Mouse (Mus musculus): ENCODE results near the gene 4930522H14Rik. TPM values are rescaled to one million over a fixed set of nuclear protein-coding genes. Genes with fewer than 3 reads are reported as not detected.
A peak's percentile ranks its signal among the peaks of the same experiment; 100 is the strongest.

Gene 4930522H14Rik
- polyA plus RNA-seq, 1 experiment from 2014 or later = not detected

DNA sequence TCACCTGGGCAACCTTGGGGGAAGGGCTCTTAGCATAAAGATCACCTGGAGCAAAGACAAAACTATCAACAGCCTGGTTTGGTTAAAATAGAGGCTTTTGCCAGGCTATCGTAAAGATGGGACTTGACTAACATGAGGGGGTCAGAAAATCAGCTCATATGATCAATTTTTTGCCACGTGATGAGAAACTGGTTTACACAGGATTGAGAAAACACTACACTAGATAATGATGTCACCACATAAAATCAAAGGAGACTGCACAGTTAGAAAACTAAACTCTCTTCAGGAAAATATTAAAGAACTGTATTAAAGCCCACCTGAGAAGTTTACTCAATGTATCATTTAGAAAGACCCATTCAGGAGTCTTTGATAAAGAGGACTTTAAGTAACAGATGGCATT lies 56.0 kb downstream of the 4930522H14Rik start:
- H3K4me2 ChIP-seq = peak overlapping the region; percentile 68
- peak overlapping the region; percentile 100 for H3K4me3 ChIP-seq
- H3K4me1 ChIP-seq = peaks cover 44% of the 10 kb centered on the region
- peak overlapping the region; percentile 97 for H3K27ac ChIP-seq
- H3K9ac ChIP-seq = peak overlapping the region; percentile 100
- H3K9me3 ChIP-seq (replicated peaks) = no peaks in the 10 kb centered on the region
- peaks cover 11% of the 10 kb centered on the region; the same call in 1 of the 2 replicates for H3K27me3 ChIP-seq (replicated peaks)
- no peak for ATAC-seq
- peaks cover 16% of the 10 kb centered on the region for H3K36me3 ChIP-seq
- WGBS (ENCODE audit: insufficient replicate concordance) = 40% methylated on average over 2 of the region's 2 CpGs

GRCm38 (mm10) chr4:109472566-109472965 lies 58.5 kb downstream of the 4930522H14Rik start:
- Histone ChIP-seq H3K9me3 (replicated peaks) (no peaks in the 10 kb centered on the region), H3K4me1 (peaks cover 63% of the 10 kb centered on the region), H3K4me2 (peak overlapping the region; percentile 24), H3K9ac (no peak overlapping the region), H3K27ac (peak overlapping the region; percentile 52), H3K27me3 (replicated peaks) (no peaks in the 10 kb centered on the region), H3K4me3 (no peak overlapping the region), H3K36me3 (peaks cover 16% of the 10 kb centered on the region)
- no peak for ATAC-seq
- WGBS (ENCODE audit: insufficient replicate concordance) = 76% methylated on average over 3 of the region's 3 CpGs

DNA sequence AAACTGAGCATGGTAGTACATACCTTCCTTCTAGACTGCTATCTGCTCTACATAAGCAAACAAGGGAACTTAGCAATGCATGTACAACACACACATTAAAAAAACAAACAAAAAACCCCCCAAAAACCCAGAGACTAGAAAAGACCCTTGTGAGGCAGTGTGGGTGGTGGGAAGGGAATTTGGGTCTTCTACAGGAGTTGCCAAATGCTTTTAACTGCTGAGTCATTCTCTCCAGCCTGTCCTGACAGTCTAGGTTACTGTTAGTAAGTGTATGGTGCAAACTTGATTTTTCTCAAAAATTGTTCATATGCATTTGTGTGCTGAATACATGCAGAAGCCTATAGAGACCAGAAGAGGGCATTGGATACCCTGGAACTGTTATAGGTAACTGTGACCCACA lies 59.5 kb downstream of the 4930522H14Rik start:
- Histone ChIP-seq H3K4me3 (no peak overlapping the region), H3K27me3 (replicated peaks) (no peaks in the 10 kb centered on the region), H3K9ac (no peak overlapping the region), H3K27ac (0 out of 2 replicates have a peak overlapping the region, but pooled peaks have one; percentile 23), H3K4me1 (peaks cover 69% of the 10 kb centered on the region), H3K9me3 (replicated peaks) (no peaks in the 10 kb centered on the region), H3K4me2 (no peak overlapping the region), H3K36me3 (peaks cover 16% of the 10 kb centered on the region)
- ATAC-seq = no peak

DNA sequence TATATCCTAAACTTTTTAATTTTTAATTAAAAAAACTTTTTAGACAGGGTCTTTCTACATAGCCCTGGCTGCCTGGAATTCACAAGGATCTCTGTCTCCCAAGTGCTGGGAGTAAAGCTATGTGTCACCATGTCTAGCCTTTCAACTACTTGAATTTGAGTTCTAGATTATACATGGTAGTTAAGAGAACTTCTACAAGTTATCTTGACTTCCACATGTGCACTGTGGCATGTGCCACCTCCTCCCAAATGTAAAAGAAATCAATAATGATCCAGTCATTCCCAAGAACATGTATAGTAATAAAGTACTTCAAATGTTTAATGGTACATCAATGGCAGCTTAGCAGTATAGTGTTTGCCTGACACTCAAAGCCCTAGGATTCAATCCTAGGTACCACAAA lies 63.4 kb downstream of the 4930522H14Rik start:
- peaks cover 12% of the 10 kb centered on the region for H3K36me3 ChIP-seq
- peaks cover 73% of the 10 kb centered on the region for H3K4me1 ChIP-seq
- peak overlapping the region; percentile 76 for H3K27ac ChIP-seq
- H3K4me2 ChIP-seq = peak overlapping the region; percentile 23
- peak overlapping the region; percentile 4; the same call in 1 of the 2 replicates for H3K9ac ChIP-seq
- H3K4me3 ChIP-seq = no peak overlapping the region
- H3K27me3 ChIP-seq (replicated peaks) = no peaks in the 10 kb centered on the region
- no peaks in the 10 kb centered on the region for H3K9me3 ChIP-seq (replicated peaks)
- ATAC-seq = peak; percentile 86

DNA sequence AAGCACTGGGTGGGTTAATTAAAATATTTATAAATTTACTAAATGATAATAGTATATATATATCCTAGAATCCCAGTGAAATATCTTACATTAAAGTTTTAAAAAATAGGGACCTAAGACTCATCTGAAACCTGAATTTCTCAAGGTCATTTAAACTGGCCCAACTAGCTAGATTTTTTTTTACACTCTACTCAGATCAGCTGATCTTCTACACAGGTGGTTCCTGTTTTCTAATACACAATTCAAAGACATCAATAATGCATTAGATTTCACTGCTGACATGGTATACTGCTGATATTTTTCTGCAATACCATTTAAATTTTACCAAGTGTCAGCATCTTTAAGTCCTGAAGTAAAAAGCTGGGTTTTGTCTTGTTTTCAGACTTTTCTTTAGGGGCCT lies 67.2 kb downstream of the 4930522H14Rik start:
- no peak for ATAC-seq
- Histone ChIP-seq H3K27ac (0 out of 2 replicates have a peak overlapping the region, but pooled peaks have one; percentile 1), H3K9me3 (replicated peaks) (no peaks in the 10 kb centered on the region), H3K9ac (no peak overlapping the region), H3K27me3 (replicated peaks) (no peaks in the 10 kb centered on the region), H3K4me1 (peaks cover 59% of the 10 kb centered on the region), H3K4me2 (no peak overlapping the region), H3K4me3 (no peak overlapping the region), H3K36me3 (no peaks in the 10 kb centered on the region; the same call in 1 of the 2 replicates)

DNA sequence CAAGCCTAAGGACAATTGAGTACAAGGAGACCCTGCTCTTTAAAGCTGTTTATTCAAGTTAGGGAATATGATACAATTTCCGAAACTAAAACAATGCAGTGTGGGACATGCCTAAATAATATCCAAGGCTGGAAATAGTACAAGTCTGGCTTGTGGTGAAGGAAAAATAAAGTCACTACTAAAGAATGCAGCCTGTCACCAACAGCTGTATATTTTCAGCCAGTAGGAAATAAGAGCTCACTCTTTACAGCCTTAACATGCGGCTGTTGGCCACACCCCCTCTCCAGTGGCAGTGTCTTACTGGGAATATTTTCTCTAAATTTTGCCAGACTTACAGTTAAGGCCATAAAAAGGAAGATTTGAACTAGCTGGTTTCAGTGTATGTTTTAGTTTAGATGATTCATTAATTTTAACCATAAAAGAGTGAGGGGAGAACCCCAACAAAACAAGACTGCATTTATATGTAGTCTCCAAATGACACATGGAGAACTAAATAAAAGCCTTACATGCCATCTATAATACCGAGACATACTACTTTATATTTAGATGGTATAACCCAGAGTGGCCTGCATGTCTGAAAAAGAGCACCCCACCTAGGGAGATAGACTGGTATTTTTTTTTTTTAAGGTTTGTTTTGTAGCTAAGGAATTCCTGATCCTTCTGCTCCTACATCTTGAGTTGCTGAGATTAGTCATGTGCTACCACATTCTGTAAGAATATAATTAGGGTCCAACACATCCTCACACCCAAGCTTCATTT lies 70.5 kb downstream of the 4930522H14Rik start:
- Histone ChIP-seq H3K9me3 (replicated peaks) (no peaks in the 10 kb centered on the region), H3K4me1 (peaks cover 34% of the 10 kb centered on the region), H3K27me3 (replicated peaks) (no peaks in the 10 kb centered on the region), H3K4me2 (no peak overlapping the region), H3K36me3 (peaks cover 14% of the 10 kb centered on the region), H3K9ac (no peak overlapping the region), H3K27ac (no peak overlapping the region), H3K4me3 (no peak overlapping the region)
- whole genome bisulfite sequencing (ENCODE audit: insufficient replicate concordance) = 71% methylated on average over 3 of the region's 3 CpGs
- 0 out of 2 replicates have a peak, but pooled peaks have one; percentile 35 for ATAC-seq

GRCm38 (mm10) chr4:109456821-109457220 lies 74.3 kb downstream of the 4930522H14Rik start:
- WGBS (ENCODE audit: insufficient replicate concordance) = 86% methylated on average over 6 of the region's 6 CpGs
- Histone ChIP-seq H3K27me3 (replicated peaks) (no peaks in the 10 kb centered on the region), H3K9ac (no peak overlapping the region), H3K9me3 (replicated peaks) (no peaks in the 10 kb centered on the region), H3K4me3 (no peak overlapping the region), H3K36me3 (peaks cover 40% of the 10 kb centered on the region), H3K27ac (no peak overlapping the region), H3K4me2 (no peak overlapping the region), H3K4me1 (peaks cover 14% of the 10 kb centered on the region)
- no peak for ATAC-seq

Other genes starting within 250 kb of the 4930522H14Rik start
- 12.9 and 13.7 TPM in 2 replicates for gene Ttc39a, start 124.7 kb downstream of the 4930522H14Rik start, polyA plus RNA-seq (2016; fragmentation: Nextera tagmentation; extraction: Ambion mirVana)
- gene Rnf11, start 46.6 kb downstream of the 4930522H14Rik start, polyA plus RNA-seq (2016; fragmentation: Nextera tagmentation; extraction: Ambion mirVana) = 41.3 and 44.7 TPM in 2 replicates
- gene Cdkn2c, start 135.9 kb upstream of the 4930522H14Rik start, polyA plus RNA-seq (2016; fragmentation: Nextera tagmentation; extraction: Ambion mirVana) = 14.8 and 15.7 TPM in 2 replicates
- gene Faf1, start 145.3 kb upstream of the 4930522H14Rik start, polyA plus RNA-seq (2016; fragmentation: Nextera tagmentation; extraction: Ambion mirVana) = 31.3 and 31.4 TPM in 2 replicates